Mouse (Mus musculus): ENCODE results near the gene Gclc.

Gclc gene

GRCm38 (mm10) chr9:77753853-77754727 is at the start of gene Gclc:
Gclc (plus strand) TSS chr9:77754535.
- DNase-seq (ENCODE audit: low read depth, low spot score), result peak; percentile 89

- DNase-seq (ENCODE audit: low read depth, low spot score), result no peak
Measured at GRCm38 (mm10) chr9:77706515-77706914, 47.8 kb upstream of the Gclc start.

- DNase-seq (ENCODE audit: low read depth, low spot score), result no peak
Measured at GRCm38 (mm10) chr9:77707433-77708139, 46.7 kb upstream of the Gclc start.

- no peak for DNase-seq (ENCODE audit: low read depth, low spot score)
Measured at GRCm38 (mm10) chr9:77708950-77709349, 45.4 kb upstream of the Gclc start.

GRCm38 (mm10) chr9:77711021-77711569 is 43.2 kb upstream of the Gclc start:
- no peak for DNase-seq (ENCODE audit: low read depth, low spot score)

- DNase-seq (ENCODE audit: low read depth, low spot score), result no peak
Measured at GRCm38 (mm10) chr9:77712816-77713215, 41.5 kb upstream of the Gclc start.

- no peak for DNase-seq (ENCODE audit: low read depth, low spot score)
Measured at GRCm38 (mm10) chr9:77713301-77713700, 41.0 kb upstream of the Gclc start.

- DNase-seq (ENCODE audit: low read depth, low spot score), result no peak
Measured at GRCm38 (mm10) chr9:77715262-77715661, 39.1 kb upstream of the Gclc start.

GRCm38 (mm10) chr9:77716009-77716408 is 38.3 kb upstream of the Gclc start:
- DNase-seq (ENCODE audit: low read depth, low spot score), result no peak

- no peak for DNase-seq (ENCODE audit: low read depth, low spot score)
Measured at GRCm38 (mm10) chr9:77717831-77718435, 36.4 kb upstream of the Gclc start.

GRCm38 (mm10) chr9:77718816-77719411 is 35.4 kb upstream of the Gclc start:
- no peak for DNase-seq (ENCODE audit: low read depth, low spot score)

- DNase-seq (ENCODE audit: low read depth, low spot score), result no peak
Measured at GRCm38 (mm10) chr9:77719675-77720074, 34.7 kb upstream of the Gclc start.

- DNase-seq (ENCODE audit: low read depth, low spot score), result no peak
Measured at GRCm38 (mm10) chr9:77722381-77722780, 32.0 kb upstream of the Gclc start.

GRCm38 (mm10) chr9:77724216-77724615 is 30.1 kb upstream of the Gclc start:
- DNase-seq (ENCODE audit: low read depth, low spot score), result no peak

GRCm38 (mm10) chr9:77725448-77725847 is 28.9 kb upstream of the Gclc start:
- DNase-seq (ENCODE audit: low read depth, low spot score), result no peak

GRCm38 (mm10) chr9:77726018-77726684 is 28.2 kb upstream of the Gclc start:
- no peak for DNase-seq (ENCODE audit: low read depth, low spot score)

GRCm38 (mm10) chr9:77727012-77727411 is 27.3 kb upstream of the Gclc start:
- no peak for DNase-seq (ENCODE audit: low read depth, low spot score)

GRCm38 (mm10) chr9:77732067-77732466 is 22.3 kb upstream of the Gclc start:
- DNase-seq (ENCODE audit: low read depth, low spot score), result no peak

- DNase-seq (ENCODE audit: low read depth, low spot score), result no peak
Measured at GRCm38 (mm10) chr9:77737298-77738041, 16.9 kb upstream of the Gclc start.

- no peak for DNase-seq (ENCODE audit: low read depth, low spot score)
Measured at GRCm38 (mm10) chr9:77741452-77741851, 12.9 kb upstream of the Gclc start.
